In genomic region chr4:132976729-132977128, GRCm38 (mm10) we compare ENCODE assay signal across 13 mouse cellular contexts. TPM values are rescaled to one million over a fixed set of nuclear protein-coding genes. Genes with fewer than 3 reads are reported as not detected.
A peak's percentile ranks its signal among the peaks of the same experiment; 100 is the strongest.
DNase-seq lines count a peak whose midpoint lies in the region; ATAC-seq and TF ChIP-seq lines count a peak whose summit lies in the region.
"Had no signal": no experiment of that assay in that cellular context is flagged by ENCODE, and none has a peak within 500 bp of the region (broad histone marks: within the 10 kb centered on the region; RNA-seq: fewer than 3 reads in every experiment).

No protein-coding gene starts in this region.

- no peak overlapping the region for H3K4me3 ChIP-seq in heart, postnatal 0 days (ENCODE audit: low read depth, low read length)
- peak overlapping the region; percentile 82 for H3K4me3 ChIP-seq in bone marrow, adult 2 months (replicated peaks; ENCODE audit: control insufficient read depth, low read depth, low read length)
- no peak overlapping the region for H3K4me3 ChIP-seq in forebrain, embryonic 14.5 days (ENCODE audit: low read depth, low read length)
- H3K4me3 ChIP-seq in intestine, postnatal 0 days (ENCODE audit: low read depth, low read length), result no peak overlapping the region
- H3K4me3 ChIP-seq: forebrain, embryonic 12.5 days; hindbrain, embryonic 13.5 days had no signal

- no peak overlapping the region for H3K9ac ChIP-seq in heart, postnatal 0 days (replicated peaks; ENCODE audit: low read depth, low read length)
- H3K9ac ChIP-seq in forebrain, embryonic 14.5 days (ENCODE audit: low read length), result no peak overlapping the region
- no peak overlapping the region for H3K9ac ChIP-seq in intestine, postnatal 0 days (ENCODE audit: low read depth, low read length)
- H3K9ac ChIP-seq: forebrain, embryonic 12.5 days; hindbrain, embryonic 13.5 days had no signal

- no peaks in the 10 kb centered on the region for H3K36me3 ChIP-seq in heart, postnatal 0 days (replicated peaks; ENCODE audit: control insufficient read depth, insufficient read depth, low read length)
- no peaks in the 10 kb centered on the region for H3K36me3 ChIP-seq in forebrain, embryonic 14.5 days (ENCODE audit: control insufficient read depth, insufficient read depth, low read length)
- no peaks in the 10 kb centered on the region for H3K36me3 ChIP-seq in intestine, postnatal 0 days (ENCODE audit: control insufficient read depth, insufficient read depth)
- H3K36me3 ChIP-seq: forebrain, embryonic 12.5 days; hindbrain, embryonic 13.5 days had no signal

- ATAC-seq in heart, postnatal 0 days (ENCODE audit: insufficient read depth, low read depth), result no peak
- ATAC-seq in neutrophil, adult 5-6 weeks (ENCODE audit: extremely low read depth, insufficient number of reproducible peaks, low FRiP score, poor library complexity, severe bottlenecking), result peak; percentile 36
- ATAC-seq in forebrain, embryonic 14.5 days, result no peak
- ATAC-seq in intestine, postnatal 0 days, result no peak

- TF ChIP-seq CTCF in heart, postnatal 0 days (IDR thresholded peaks at IDR 0.05; ENCODE audit: low read depth), result no peak
- TF ChIP-seq CTCF in bone marrow, adult 2 months (IDR thresholded peaks at IDR 0.05; ENCODE audit: control insufficient read depth, insufficient read depth, low read length), result no peak
- TF ChIP-seq CTCF in intestine, postnatal 0 days (IDR thresholded peaks at IDR 0.05; ENCODE audit: low read depth), result no peak

- H3K4me1 ChIP-seq in heart, postnatal 0 days (ENCODE audit: control insufficient read depth, insufficient read depth), result peaks cover 32% of the 10 kb centered on the region
- H3K4me1 ChIP-seq in bone marrow, adult 2 months (ENCODE audit: control insufficient read depth, insufficient read depth, low read length), result peaks cover 14% of the 10 kb centered on the region
- H3K4me1 ChIP-seq in forebrain, embryonic 14.5 days (ENCODE audit: control insufficient read depth, insufficient read depth, low read length), result peaks cover 12% of the 10 kb centered on the region; the same call in 1 of the 2 replicates
- H3K4me1 ChIP-seq in intestine, postnatal 0 days (replicated peaks; ENCODE audit: control insufficient read depth, insufficient read depth, low read length), result 0 out of 2 replicates have a peak, but pooled peaks cover 2% of the 10 kb centered on the region

- no peak overlapping the region for H3K4me2 ChIP-seq in heart, postnatal 0 days (ENCODE audit: low read depth, low read length)
- no peak overlapping the region for H3K4me2 ChIP-seq in forebrain, embryonic 14.5 days (ENCODE audit: low read length)
- no peak overlapping the region for H3K4me2 ChIP-seq in intestine, postnatal 0 days (replicated peaks; ENCODE audit: low read depth)
- H3K4me2 ChIP-seq: forebrain, embryonic 12.5 days; hindbrain, embryonic 13.5 days had no signal

- peaks cover 15% of the 10 kb centered on the region for H3K27me3 ChIP-seq in heart, postnatal 0 days (ENCODE audit: control insufficient read depth, insufficient read depth, low read length)
- H3K27me3 ChIP-seq in forebrain, embryonic 14.5 days (replicated peaks; ENCODE audit: control insufficient read depth, insufficient read depth, low read length), result peaks cover 16% of the 10 kb centered on the region
- H3K27me3 ChIP-seq in intestine, postnatal 0 days (replicated peaks; ENCODE audit: control insufficient read depth, insufficient read depth, low read length), result no peaks in the 10 kb centered on the region

- intact Hi-C loops in heart, postnatal 14 days (cut with DNase I), result no loop called here

- H3K9me3 ChIP-seq in heart, postnatal 0 days (replicated peaks; ENCODE audit: control insufficient read depth, low read length), result no peaks in the 10 kb centered on the region
- no peaks in the 10 kb centered on the region for H3K9me3 ChIP-seq in forebrain, embryonic 14.5 days (replicated peaks; ENCODE audit: control insufficient read depth, low read length)
- no peaks in the 10 kb centered on the region for H3K9me3 ChIP-seq in intestine, postnatal 0 days (ENCODE audit: control insufficient read depth)
- H3K9me3 ChIP-seq: forebrain, embryonic 12.5 days; hindbrain, embryonic 13.5 days had no signal

- WGBS in heart, postnatal 0 days, result 60% methylated on average over 6 of the region's 6 CpGs
- 2% methylated on average over 6 of the region's 6 CpGs for WGBS in bone marrow, adult 2 months
- 82% methylated on average over 6 of the region's 6 CpGs for WGBS in forebrain, embryonic 14.5 days
- 58% methylated on average over 6 of the region's 6 CpGs for WGBS in intestine, postnatal 0 days

- no peak for TF ChIP-seq POLR2A in bone marrow, adult 2 months (IDR thresholded peaks at IDR 0.05; ENCODE audit: borderline replicate concordance, control insufficient read depth, low read depth, low read length)

- DNase-seq in heart, postnatal 0 days (ENCODE audit: low spot score), result no peak
- DNase-seq in heart, postnatal 14 days, result no peak
- peak; percentile 83 for DNase-seq in A20 (ENCODE audit: low read depth, low spot score)
- no peak for DNase-seq in forebrain, embryonic 14.5 days (ENCODE audit: low spot score)
- DNase-seq in gastrocnemius, adult 18-20 months (ENCODE audit: low spot score), result no peak
- DNase-seq: cerebellum, adult 11 months; gastrocnemius, postnatal 36 days; lung, postnatal 10 days had no signal

- peak overlapping the region; percentile 43; the same call in 1 of the 2 replicates for H3K27ac ChIP-seq in heart, postnatal 0 days (ENCODE audit: low read depth)
- H3K27ac ChIP-seq in bone marrow, adult 2 months (ENCODE audit: control insufficient read depth, insufficient read depth, low read depth, low read length, poor library complexity), result peak overlapping the region; percentile 84
- H3K27ac ChIP-seq in forebrain, embryonic 14.5 days (ENCODE audit: low read depth, low read length), result no peak overlapping the region
- H3K27ac ChIP-seq in intestine, postnatal 0 days (ENCODE audit: low read depth, low read length), result no peak overlapping the region
- H3K27ac ChIP-seq: forebrain, embryonic 12.5 days; hindbrain, embryonic 13.5 days had no signal

- no peak for TF ChIP-seq EP300 in heart, postnatal 0 days (IDR thresholded peaks at IDR 0.05; ENCODE audit: low read depth)

RNA-seq across cellular contexts. Expression of gene Fgr, which starts 2.8 kb away (rescaled TPM):
- 0.04 and 0.19 TPM in 2 replicates for total RNA-seq in heart, postnatal 0 days (2014; rRNA removed; ENCODE audit: low replicate concordance)
- 0.31 and 0.37 TPM in 2 replicates for polyA plus RNA-seq in heart, postnatal 0 days (2015; fragmentation: Nextera tagmentation; extraction: Ambion mirVana)
- under 1 TPM; 0.43 to 0.49 TPM for total RNA-seq in heart, postnatal 14 days (2021)
- polyA plus RNA-seq in bone marrow, adult 2 months (2011; ENCODE audit: insufficient read depth, insufficient read length, low replicate concordance, missing spikeins), result 16.1 and 53.3 TPM in 2 replicates
- total RNA-seq in neutrophil, adult 5-6 weeks (2017), result 301 and 321 TPM in 2 replicates
- polyA plus RNA-seq in forebrain, embryonic 14.5 days (2014; fragmentation: Nextera tagmentation; extraction: Ambion mirVana), result 0.23 TPM in 1 of 2 replicates, not detected in the other
- under 1 TPM; 0.09 to 0.14 TPM for total RNA-seq in gastrocnemius, adult 18-20 months (2021)
- 2.0 and 2.4 TPM in 2 replicates for polyA plus RNA-seq in intestine, postnatal 0 days (2015; fragmentation: Nextera tagmentation; extraction: Ambion mirVana)
- polyA plus RNA-seq: hindbrain, embryonic 13.5 days had no signal

RNA-seq across cellular contexts. Expression of gene Ahdc1, which starts 34.3 kb away (rescaled TPM):
- 40.5 and 57.2 TPM in 2 replicates for total RNA-seq in heart, postnatal 0 days (2014; rRNA removed; ENCODE audit: low replicate concordance)
- 4.6 and 5.2 TPM in 2 replicates for polyA plus RNA-seq in heart, postnatal 0 days (2015; fragmentation: Nextera tagmentation; extraction: Ambion mirVana)
- 10 to 100 TPM; 55.2 to 59.1 TPM for total RNA-seq in heart, postnatal 14 days (2021)
- 20.1 and 21.7 TPM in 2 replicates for polyA plus RNA-seq in bone marrow, adult 2 months (2011; ENCODE audit: insufficient read depth, insufficient read length, low replicate concordance, missing spikeins)
- 9.1 and 13.5 TPM in 2 replicates for total RNA-seq in neutrophil, adult 5-6 weeks (2017)
- 8.6 and 12.2 TPM in 2 replicates for polyA plus RNA-seq in forebrain, embryonic 14.5 days (2014; fragmentation: Nextera tagmentation; extraction: Ambion mirVana)
- total RNA-seq in gastrocnemius, adult 18-20 months (2021), result 10 to 100 TPM; 40.6 to 41.6 TPM
- 2.4 and 3.1 TPM in 2 replicates for polyA plus RNA-seq in intestine, postnatal 0 days (2015; fragmentation: Nextera tagmentation; extraction: Ambion mirVana)

RNA-seq across cellular contexts. Expression of gene Fam76a, which starts 54.4 kb away (rescaled TPM):
- 19.7 and 20.7 TPM in 2 replicates for total RNA-seq in heart, postnatal 0 days (2014; rRNA removed; ENCODE audit: low replicate concordance)
- polyA plus RNA-seq in heart, postnatal 0 days (2015; fragmentation: Nextera tagmentation; extraction: Ambion mirVana), result 39.6 and 44.4 TPM in 2 replicates
- 10 to 100 TPM; 33.2 to 40.1 TPM for total RNA-seq in heart, postnatal 14 days (2021)
- 12.8 and 19.1 TPM in 2 replicates for polyA plus RNA-seq in bone marrow, adult 2 months (2011; ENCODE audit: insufficient read depth, insufficient read length, low replicate concordance, missing spikeins)
- 31.1 and 35.4 TPM in 2 replicates for total RNA-seq in neutrophil, adult 5-6 weeks (2017)
- 44.2 and 47.1 TPM in 2 replicates for polyA plus RNA-seq in forebrain, embryonic 14.5 days (2014; fragmentation: Nextera tagmentation; extraction: Ambion mirVana)
- 10 to 100 TPM; 23.5 to 23.9 TPM for total RNA-seq in gastrocnemius, adult 18-20 months (2021)
- polyA plus RNA-seq in intestine, postnatal 0 days (2015; fragmentation: Nextera tagmentation; extraction: Ambion mirVana), result 46.5 and 58.8 TPM in 2 replicates

Comparison
In these comparisons a context has a peak if more than half of its experiments do, and no peak if none do; other contexts are left out.
1. H3K27ac ChIP-seq: peak in heart, postnatal 0 days (single experiment) and bone marrow, adult 2 months (single experiment); none in forebrain, embryonic 14.5 days (single experiment) and intestine, postnatal 0 days (single experiment).
2. RNA of gene Fgr, which starts 2.8 kb away (total RNA-seq): 301 to 321 TPM in neutrophil, adult 5-6 weeks; 0.43 to 0.49 TPM in heart, postnatal 14 days, 0.04 to 0.19 TPM in heart, postnatal 0 days and 0.09 to 0.14 TPM in gastrocnemius, adult 18-20 months; every median in the first group is over 100 times any median in the second.